Mouse (Mus musculus) layer of hippocampus, postnatal 10 days (tissue): ENCODE results near the gene Tarbp2. TPM values are rescaled to one million over a fixed set of nuclear protein-coding genes. Genes with fewer than 3 reads are reported as not detected.

Source experiments
- total RNA-seq, 2 experiments: library from RNA; stranded (reverse); gene quantifications; 2 replicates each; pipeline ENCODE4 v1.2.3; 2021

Tarbp2 gene
- total RNA-seq, 2 experiments from 2014 or later: 45.7 to 46.8 TPM

Other genes with a start within 250 kb of the Tarbp2 start
- gene Gm9918, start 247.6 kb upstream of the Tarbp2 start, total RNA-seq: not detected
- gene Mfsd5, start 238.7 kb upstream of the Tarbp2 start, total RNA-seq: 10 to 100 TPM; 33.3 to 33.9 TPM
- 1 to 10 TPM; 4.5 to 6.2 TPM for gene Espl1, start 221.9 kb upstream of the Tarbp2 start, total RNA-seq
- 100 to 1,000 TPM; 379 to 390 TPM for gene Pfdn5, start 192.1 kb upstream of the Tarbp2 start, total RNA-seq
- 10 to 100 TPM; 61.8 to 62.8 TPM for gene Myg1, start 186.5 kb upstream of the Tarbp2 start, total RNA-seq
- 10 to 100 TPM; 23.2 to 26.3 TPM for gene Aaas, start 167.4 kb upstream of the Tarbp2 start, total RNA-seq
- gene Sp7, start 151.0 kb upstream of the Tarbp2 start, total RNA-seq: under 1 TPM; 0.18 to 0.27 TPM
- 10 to 100 TPM; 26.2 to 27.6 TPM for gene Sp1, start 112.0 kb upstream of the Tarbp2 start, total RNA-seq
- under 1 TPM; 0.42 to 0.75 TPM for gene Amhr2, start 72.8 kb upstream of the Tarbp2 start, total RNA-seq
- gene Prr13, start 59.2 kb upstream of the Tarbp2 start, total RNA-seq: 10 to 100 TPM; 23.3 to 23.4 TPM
- gene Pcbp2, start 47.7 kb upstream of the Tarbp2 start, total RNA-seq: 100 to 1,000 TPM; 418 to 481 TPM
- not detected for gene Gm10337, start 14.5 kb upstream of the Tarbp2 start, total RNA-seq
- 10 to 100 TPM; 83.2 to 88.9 TPM for gene Map3k12, start 1.1 kb upstream of the Tarbp2 start, total RNA-seq
- 1 to 10 TPM; 2.6 to 6.3 TPM for gene Npff, start 6.8 kb downstream of the Tarbp2 start, total RNA-seq
- gene Gm28047, start 106.9 kb downstream of the Tarbp2 start, total RNA-seq: under 1 TPM in 1 of 2 experiments, not detected in 1; 0.60 TPM
- gene Atf7, start 107.3 kb downstream of the Tarbp2 start, total RNA-seq: 10 to 100 TPM; 39.4 to 40.5 TPM
- gene Atp5g2, start 154.2 kb downstream of the Tarbp2 start, total RNA-seq: 10 to 100 TPM in 1 of 2 experiments, 1 to 10 TPM in 1; 5.9 to 17.8 TPM
- gene Calcoco1, start 204.0 kb downstream of the Tarbp2 start, total RNA-seq: 10 to 100 TPM; 57.7 to 62.7 TPM